Mouse (Mus musculus) embryonic facial prominence, embryonic 14.5 days (tissue): ENCODE results near the gene Tmem123. TPM values are rescaled to one million over a fixed set of nuclear protein-coding genes. Genes with fewer than 3 reads are reported as not detected.
A peak's percentile ranks its signal among the peaks of the same experiment; 100 is the strongest.

Experiments used
- ATAC-seq: fragments of 200-750 bp; cut with Nextera tagmentation; 2 replicates; pipeline ENCODE4 v1.8.0; 2017; ENCODE audit warnings: low read depth, moderate number of reproducible peaks, moderate TSS enrichment
- DNase-seq: peaks from one replicate; pipeline ENCODE4 v3.0.0-alpha.2; 2015; ENCODE audit warnings: low spot score
- H3K27ac ChIP-seq: fragments of 300-500 bp; sonication (generic); replicated peaks from 2 replicates; pipeline ENCODE4 v1.5.1; 2014; ENCODE audit warnings: low read depth, mild to moderate bottlenecking, low read length, moderate library complexity
- H3K27me3 ChIP-seq: fragments of 300-500 bp; sonication (generic); replicated peaks from 2 replicates; pipeline ENCODE4 v1.6.1; 2014; ENCODE audit warnings: low read length; ENCODE audit not compliant: control insufficient read depth, insufficient read depth
- H3K36me3 ChIP-seq: fragments of 300-500 bp; sonication (generic); 2 replicates; pipeline ENCODE4 v1.6.1; 2014; ENCODE audit warnings: low read length, mixed read lengths; ENCODE audit not compliant: control insufficient read depth, insufficient read depth
- H3K4me1 ChIP-seq: fragments of 300-500 bp; sonication (generic); 2 replicates; pipeline ENCODE4 v1.6.1; 2014; ENCODE audit warnings: antibody characterized with exemption, low read length; ENCODE audit not compliant: control insufficient read depth, insufficient read depth
- H3K4me2 ChIP-seq: fragments of 300-500 bp; sonication (generic); 2 replicates; pipeline ENCODE4 v1.6.1; 2014; ENCODE audit warnings: low read depth, mild to moderate bottlenecking, low read length, moderate library complexity, mixed read lengths
- H3K4me3 ChIP-seq: fragments of 300-500 bp; sonication (generic); 2 replicates; pipeline ENCODE4 v1.5.1; 2014; ENCODE audit warnings: low read depth, mild to moderate bottlenecking, low read length
- H3K9ac ChIP-seq: fragments of 300-500 bp; sonication (generic); 2 replicates; pipeline ENCODE4 v1.6.1; 2014; ENCODE audit warnings: low read depth, mild to moderate bottlenecking, low read length, moderate library complexity, mixed read lengths
- H3K9me3 ChIP-seq: fragments of 300-500 bp; sonication (generic); 2 replicates; pipeline ENCODE4 v1.6.1; 2016; ENCODE audit warnings: low read length; ENCODE audit not compliant: control insufficient read depth
- WGBS: fragments of 180-500 bp; shearing (Covaris S2); extraction: QIAGEN DNeasy Blood & Tissue Kit; methylation state at CpG from one replicate; pipeline ENCODE4 v1.1.7; 2014; 5-methylcytosine and 5-hydroxymethylcytosine counted together
- polyA plus RNA-seq: library from polyadenylated mRNA; unstranded; fragments of >200 nt; fragmentation: Nextera tagmentation; extraction: Ambion mirVana; gene quantifications from 2 replicates; pipeline ENCODE4 v1.2.1, GENCODE M21; 2014

The Tmem123 gene
- polyA plus RNA-seq, 1 experiment from 2014 or later, result 130 TPM

GRCm38 (mm10) chr9:7749537-7749936 is 14.3 kb upstream of the Tmem123 start:
- ATAC-seq (no peak), DNase-seq (no peak)
- WGBS, result 86% methylated on average over 4 of the region's 4 CpGs
- H3K9me3 ChIP-seq, result no peaks in the 10 kb centered on the region
- H3K27me3 ChIP-seq, result no peaks in the 10 kb centered on the region
- no peak overlapping the region for H3K4me3 ChIP-seq
- no peak overlapping the region for H3K27ac ChIP-seq
- H3K9ac ChIP-seq, result no peak overlapping the region
- H3K4me2 ChIP-seq, result no peak overlapping the region
- H3K4me1 ChIP-seq, result no peaks in the 10 kb centered on the region
- H3K36me3 ChIP-seq, result no peaks in the 10 kb centered on the region

GRCm38 (mm10) chr9:7755889-7756423 is 7.9 kb upstream of the Tmem123 start:
- no peaks in the 10 kb centered on the region for H3K27me3 ChIP-seq
- H3K4me1 ChIP-seq, result no peaks in the 10 kb centered on the region
- DNase-seq, result no peak
- H3K36me3 ChIP-seq, result no peaks in the 10 kb centered on the region
- H3K4me3 ChIP-seq, result no peak overlapping the region
- WGBS, result 76% methylated on average over 2 of the region's 2 CpGs
- no peak for ATAC-seq
- H3K4me2 ChIP-seq, result no peak overlapping the region
- no peak overlapping the region for H3K9ac ChIP-seq
- H3K27ac ChIP-seq, result no peak overlapping the region
- H3K9me3 ChIP-seq, result peaks cover 4% of the 10 kb centered on the region

GRCm38 (mm10) chr9:7761906-7762455 is 1.9 kb upstream of the Tmem123 start:
- Histone ChIP-seq H3K9me3 (peaks cover 4% of the 10 kb centered on the region), H3K27ac (no peak overlapping the region), H3K4me3 (no peak overlapping the region), H3K4me1 (peaks cover 7% of the 10 kb centered on the region; the same call in 1 of the 2 replicates), H3K4me2 (no peak overlapping the region), H3K9ac (no peak overlapping the region), H3K27me3 (no peaks in the 10 kb centered on the region; the same call in 1 of the 2 replicates), H3K36me3 (no peaks in the 10 kb centered on the region)
- DNase-seq, result no peak
- ATAC-seq, result no peak
- 45% methylated on average over 17 of the region's 17 CpGs for WGBS

GRCm38 (mm10) chr9:7762741-7763140 is 1.1 kb upstream of the Tmem123 start:
- Histone ChIP-seq H3K36me3 (no peaks in the 10 kb centered on the region), H3K4me1 (peaks cover 7% of the 10 kb centered on the region; the same call in 1 of the 2 replicates), H3K27me3 (no peaks in the 10 kb centered on the region; the same call in 1 of the 2 replicates), H3K27ac (no peak overlapping the region), H3K9ac (no peak overlapping the region), H3K4me3 (no peak overlapping the region), H3K9me3 (peaks cover 4% of the 10 kb centered on the region), H3K4me2 (no peak overlapping the region)
- no peak for DNase-seq
- 73% methylated on average over 3 of the region's 3 CpGs for WGBS
- ATAC-seq, result no peak

- peak overlapping the region; percentile 81 for H3K4me2 ChIP-seq
- peak overlapping the region; percentile 84 for H3K4me3 ChIP-seq
- peak; percentile 16; the same call in 1 of the 2 replicates for ATAC-seq
- H3K36me3 ChIP-seq, result peaks cover 10% of the 10 kb centered on the region; the same call in 1 of the 2 replicates
- no peaks in the 10 kb centered on the region; the same call in 1 of the 2 replicates for H3K27me3 ChIP-seq
- under 1% methylated on average over 14 of the region's 14 CpGs for WGBS
- DNase-seq, result peak; percentile 63
- H3K4me1 ChIP-seq, result peaks cover 7% of the 10 kb centered on the region; the same call in 1 of the 2 replicates
- H3K9me3 ChIP-seq, result no peaks in the 10 kb centered on the region; the same call in 1 of the 2 replicates
- H3K27ac ChIP-seq, result peak overlapping the region; percentile 86
- peak overlapping the region; percentile 81 for H3K9ac ChIP-seq
Measured at GRCm38 (mm10) chr9:7764463-7764871, 626 bp downstream of the Tmem123 start.

- H3K27ac ChIP-seq, result no peak overlapping the region
- peak overlapping the region; percentile 81 for H3K4me2 ChIP-seq
Measured at GRCm38 (mm10) chr9:7765236-7765635, 1.4 kb downstream of the Tmem123 start.

GRCm38 (mm10) chr9:7766582-7766981 is 2.7 kb downstream of the Tmem123 start:
- Histone ChIP-seq H3K27me3 (no peaks in the 10 kb centered on the region; the same call in 1 of the 2 replicates), H3K9me3 (no peaks in the 10 kb centered on the region), H3K9ac (no peak overlapping the region), H3K36me3 (peaks cover 21% of the 10 kb centered on the region), H3K4me1 (peaks cover 7% of the 10 kb centered on the region; the same call in 1 of the 2 replicates), H3K4me2 (no peak overlapping the region), H3K4me3 (no peak overlapping the region), H3K27ac (no peak overlapping the region)
- no peak for DNase-seq
- ATAC-seq, result no peak
- WGBS, result 65% methylated on average over 3 of the region's 3 CpGs

More at GRCm38 (mm10) chr9:7765236-7765635, 1.4 kb downstream of the Tmem123 start:
- no peak overlapping the region for H3K9ac ChIP-seq
- peaks cover 15% of the 10 kb centered on the region for H3K36me3 ChIP-seq
- WGBS, result 47% methylated on average over 3 of the region's 3 CpGs
- ATAC-seq (no peak), DNase-seq (no peak)
- no peaks in the 10 kb centered on the region; the same call in 1 of the 2 replicates for H3K27me3 ChIP-seq
- H3K4me1 ChIP-seq, result peaks cover 7% of the 10 kb centered on the region; the same call in 1 of the 2 replicates
- H3K4me3 ChIP-seq, result peak overlapping the region; percentile 84
- no peaks in the 10 kb centered on the region for H3K9me3 ChIP-seq

GRCm38 (mm10) chr9:7767526-7767925 is 3.7 kb downstream of the Tmem123 start:
- Histone ChIP-seq H3K4me3 (no peak overlapping the region), H3K9ac (no peak overlapping the region)

More at GRCm38 (mm10) chr9:7767526-7767925, 3.7 kb downstream of the Tmem123 start:
- no peak overlapping the region for H3K4me2 ChIP-seq
- no peak for ATAC-seq
- DNase-seq, result no peak
- peaks cover 21% of the 10 kb centered on the region for H3K36me3 ChIP-seq
- no peaks in the 10 kb centered on the region; the same call in 1 of the 2 replicates for H3K27me3 ChIP-seq
- WGBS, result 33% methylated on average over 2 of the region's 2 CpGs
- peaks cover 7% of the 10 kb centered on the region; the same call in 1 of the 2 replicates for H3K4me1 ChIP-seq
- H3K9me3 ChIP-seq, result no peaks in the 10 kb centered on the region
- H3K27ac ChIP-seq, result no peak overlapping the region
